Mouse (Mus musculus) gastrocnemius, postnatal 10 days (tissue): ENCODE measurements at regions not wholly inside any gene's neighbourhood (a gene's known extent, or its start where the extent isn't known, plus 50 kb on each side); places are given as distances from the start of the nearest gene placed in this dataset.

ENCODE experiments used
- DNase-seq: peaks from one replicate; pipeline ENCODE4 v3.0.0; 2021; ENCODE audit warnings: mixed read lengths

DNA sequence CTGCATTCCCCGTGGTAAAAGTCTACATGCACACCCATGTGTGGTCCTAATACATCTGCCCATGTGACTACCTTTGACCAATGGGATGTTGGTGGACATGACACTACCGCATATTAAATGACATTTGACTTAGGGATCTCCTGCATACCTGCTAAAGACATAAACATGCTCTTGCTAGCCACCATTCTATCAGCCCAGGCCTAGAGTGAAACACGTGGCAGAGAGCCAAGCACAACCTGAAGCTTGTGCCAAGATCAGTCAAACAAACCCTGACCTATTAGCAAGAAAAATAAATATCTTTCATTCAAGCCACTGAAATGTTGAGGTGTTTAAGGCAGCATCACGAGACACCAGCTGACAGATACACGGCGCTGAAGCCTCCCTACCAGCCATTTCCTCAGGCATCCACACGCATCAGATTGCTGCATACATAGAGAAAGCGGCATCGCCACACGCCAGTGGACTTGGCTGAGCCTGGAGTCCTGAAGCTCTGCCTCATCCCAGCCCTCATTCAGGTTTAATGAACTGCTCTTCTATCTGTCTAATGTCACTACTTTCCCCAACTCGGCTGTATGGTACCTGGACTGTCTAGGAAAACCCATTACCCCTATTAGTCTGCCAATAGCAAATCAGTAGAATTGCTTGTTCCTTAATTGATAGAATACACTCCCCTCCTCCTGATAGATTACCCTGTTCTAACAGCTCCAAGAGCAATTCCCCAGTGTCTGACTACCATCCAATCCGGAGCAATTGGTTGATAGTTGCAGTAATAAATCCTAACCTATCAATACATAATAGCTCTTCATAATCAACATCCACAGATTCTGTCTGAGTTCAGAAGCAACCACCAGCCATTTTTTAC lies 242.8 kb upstream of the Rsrc1 start:
- no peak for DNase-seq

DNA sequence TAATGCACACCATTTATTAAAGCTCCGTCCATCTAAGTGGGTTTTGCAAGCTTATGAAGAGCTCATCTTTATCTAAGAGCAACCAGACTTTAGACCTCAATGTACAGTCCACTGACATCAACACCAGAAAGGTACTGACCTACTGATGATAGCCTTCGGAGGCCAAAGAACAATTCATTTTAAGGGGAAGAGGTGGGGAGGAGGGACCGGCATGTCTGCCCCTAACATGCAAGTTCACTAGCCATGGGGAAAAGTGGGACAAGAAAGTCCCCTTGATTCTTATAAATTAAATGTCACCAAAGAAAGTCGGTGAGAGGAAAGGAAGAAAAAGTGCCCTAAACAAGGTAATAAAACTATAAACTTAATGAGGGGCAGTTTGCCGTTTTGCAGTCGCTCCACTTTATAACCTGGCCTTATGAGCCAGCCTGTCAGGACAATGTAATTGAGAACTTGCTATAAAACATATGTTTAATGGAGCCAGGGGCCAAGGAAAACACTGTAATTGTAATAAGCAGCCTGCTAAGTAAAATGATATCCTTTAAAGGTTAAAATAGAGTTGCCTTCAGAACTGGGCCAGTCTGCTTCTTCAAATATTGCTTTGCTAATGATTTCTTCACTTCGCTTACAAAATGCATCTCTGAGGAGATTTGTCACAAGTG lies 241.7 kb upstream of the Rsrc1 start:
- no peak for DNase-seq

DNA sequence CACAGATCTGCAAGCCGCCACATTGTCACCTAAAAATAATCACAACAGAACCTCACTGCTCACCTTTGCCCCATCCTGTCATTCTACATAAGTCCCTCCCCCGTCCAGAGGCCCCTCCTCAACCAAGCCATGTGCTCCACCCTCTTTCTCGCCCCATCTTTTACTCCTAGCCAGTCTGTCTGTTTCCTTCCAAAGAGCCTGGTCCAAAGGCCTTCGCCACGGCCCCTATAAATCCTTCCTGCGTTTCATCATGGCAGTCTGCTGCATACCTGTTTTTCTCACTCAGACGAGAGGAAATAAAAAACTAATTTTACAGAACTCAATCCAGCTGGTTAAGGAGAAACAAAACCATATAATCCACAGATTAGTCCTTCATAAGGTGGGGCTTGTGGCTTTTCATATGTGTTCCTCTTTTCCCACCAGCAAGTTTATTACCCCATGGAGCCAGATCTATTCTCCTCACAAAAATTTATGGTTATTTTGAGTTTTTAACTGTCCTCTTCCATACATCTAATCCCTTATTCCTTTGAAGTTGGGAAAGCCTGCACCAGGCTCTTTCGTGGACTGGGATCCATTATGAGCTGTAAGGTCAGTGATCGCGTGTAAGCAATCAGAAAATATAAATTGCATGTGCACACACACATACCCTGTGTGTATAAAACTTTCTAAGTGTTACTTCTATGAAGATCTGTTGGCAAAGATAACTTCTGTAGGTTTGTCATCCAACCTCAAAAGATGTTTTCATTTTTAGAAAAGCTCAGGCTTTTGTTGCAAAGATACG lies 236.9 kb upstream of the Rsrc1 start:
- no peak for DNase-seq

DNA sequence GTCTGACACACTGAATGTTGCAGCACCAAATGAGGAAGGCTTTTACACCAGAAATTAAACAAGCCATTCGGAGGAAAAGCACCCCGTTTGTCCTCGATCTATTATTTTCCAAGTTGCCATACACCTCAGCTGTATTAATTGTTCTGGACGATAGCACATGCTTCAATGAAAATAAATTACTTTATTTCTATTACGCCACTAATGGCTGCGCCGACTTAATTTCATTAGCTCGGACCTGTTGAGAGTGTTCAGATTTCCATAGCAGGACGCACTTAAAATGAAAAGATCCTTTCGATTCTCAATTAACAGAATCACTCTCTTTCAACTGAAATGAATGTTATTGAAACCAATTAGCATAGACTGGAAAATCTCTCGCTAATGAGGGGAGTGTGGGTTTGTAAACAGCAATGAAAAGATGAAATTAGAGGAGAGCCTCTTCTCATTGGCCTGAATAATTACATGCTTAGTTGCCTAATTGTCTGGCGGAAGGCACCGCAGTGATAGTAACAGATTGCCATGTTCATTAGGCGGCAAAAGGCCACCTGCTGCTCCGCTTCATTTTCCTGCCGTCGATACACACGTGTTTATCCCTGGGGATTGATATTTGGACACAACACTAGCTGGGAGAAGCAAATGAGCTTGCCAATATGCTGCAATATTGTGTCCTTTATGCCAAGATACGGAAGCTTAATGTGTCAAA lies 234.7 kb upstream of the Rsrc1 start:
- no peak for DNase-seq

DNA sequence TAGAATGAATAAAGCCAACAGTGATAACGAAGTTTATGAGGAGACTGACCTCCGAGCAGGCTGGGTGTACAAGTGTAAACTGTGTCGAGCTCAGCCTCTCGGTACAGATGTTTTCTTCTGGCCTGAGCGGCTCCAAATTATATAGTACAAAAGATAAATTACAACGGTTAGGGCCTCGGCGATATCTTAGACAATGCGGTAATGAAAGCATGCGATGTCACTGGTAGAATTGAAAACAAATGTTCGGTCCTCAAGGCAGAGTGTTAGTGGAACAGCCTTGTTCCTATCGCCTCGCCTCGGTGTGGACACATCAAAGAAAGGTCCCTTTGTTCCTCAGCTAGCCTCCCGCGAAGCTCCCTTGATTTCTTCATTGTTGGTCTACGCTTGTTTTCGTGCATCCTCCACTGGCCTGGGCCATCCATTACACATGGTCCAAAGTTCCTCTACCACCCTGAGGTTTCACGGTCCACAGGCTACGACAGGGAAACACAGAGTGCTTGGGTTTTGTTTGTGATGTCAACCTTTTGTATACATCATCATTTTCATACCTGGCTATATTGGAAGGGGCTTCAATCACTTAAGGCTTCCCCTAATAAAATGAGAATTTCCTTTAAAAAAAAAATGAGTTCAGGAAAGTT lies 234.0 kb upstream of the Rsrc1 start:
- no peak for DNase-seq

DNA sequence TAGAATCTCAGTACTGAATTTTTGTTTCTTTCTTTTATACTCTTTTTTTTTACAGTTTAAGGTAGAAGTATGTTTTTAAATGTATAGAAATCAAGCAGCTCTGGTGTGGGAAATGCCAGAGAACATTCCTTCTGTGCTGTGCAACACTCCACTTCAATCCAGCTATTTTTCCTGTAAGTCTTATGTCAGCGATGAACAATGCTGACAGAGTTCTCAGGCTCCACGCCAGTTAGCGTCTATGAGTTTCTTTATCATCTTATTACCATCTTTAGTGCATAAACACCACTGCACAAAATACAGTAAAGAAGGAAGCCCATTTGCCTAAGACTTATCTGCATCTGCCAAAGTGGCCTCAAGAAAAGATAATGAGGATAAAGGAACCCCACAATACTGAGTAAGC lies 223.0 kb upstream of the Rsrc1 start:
- no peak for DNase-seq

DNA sequence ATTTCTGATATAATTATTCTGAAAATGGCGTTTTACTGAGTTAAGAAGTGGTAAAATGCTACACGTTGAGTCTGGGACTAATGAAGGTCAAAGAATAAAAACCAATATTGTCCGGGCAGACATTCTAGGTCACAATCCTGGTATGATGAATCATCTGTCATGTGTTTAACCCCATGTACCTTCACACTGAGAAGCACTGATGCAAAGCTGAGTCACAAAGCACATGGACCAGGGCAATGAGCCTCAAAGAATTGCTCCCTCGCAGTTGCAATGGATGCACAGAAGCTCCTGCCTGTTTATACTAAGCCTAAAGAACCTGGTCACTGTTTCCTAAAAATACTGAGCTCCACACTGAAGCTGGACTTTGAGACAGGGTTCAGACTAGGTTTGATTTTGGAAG lies 221.3 kb upstream of the Rsrc1 start:
- no peak for DNase-seq

DNA sequence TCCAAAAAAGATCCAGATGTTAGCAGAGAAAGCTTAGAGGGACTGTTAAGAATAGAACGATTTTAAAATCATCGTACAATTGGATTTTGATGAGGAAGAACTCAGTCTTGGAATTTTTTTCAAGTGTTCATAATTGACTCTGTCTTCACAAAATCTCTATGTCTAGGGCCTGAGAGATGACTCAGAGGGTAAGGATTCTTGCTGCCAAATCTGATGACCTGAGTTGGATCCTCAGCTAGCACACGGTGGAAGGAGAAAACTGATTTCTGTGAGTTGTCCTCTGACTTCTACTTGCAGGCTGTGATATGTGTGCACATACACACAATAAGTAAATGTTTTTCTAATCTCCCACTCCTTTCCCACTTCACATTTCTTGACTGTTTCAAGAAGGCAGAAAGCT lies 218.7 kb upstream of the Rsrc1 start:
- no peak for DNase-seq

DNA sequence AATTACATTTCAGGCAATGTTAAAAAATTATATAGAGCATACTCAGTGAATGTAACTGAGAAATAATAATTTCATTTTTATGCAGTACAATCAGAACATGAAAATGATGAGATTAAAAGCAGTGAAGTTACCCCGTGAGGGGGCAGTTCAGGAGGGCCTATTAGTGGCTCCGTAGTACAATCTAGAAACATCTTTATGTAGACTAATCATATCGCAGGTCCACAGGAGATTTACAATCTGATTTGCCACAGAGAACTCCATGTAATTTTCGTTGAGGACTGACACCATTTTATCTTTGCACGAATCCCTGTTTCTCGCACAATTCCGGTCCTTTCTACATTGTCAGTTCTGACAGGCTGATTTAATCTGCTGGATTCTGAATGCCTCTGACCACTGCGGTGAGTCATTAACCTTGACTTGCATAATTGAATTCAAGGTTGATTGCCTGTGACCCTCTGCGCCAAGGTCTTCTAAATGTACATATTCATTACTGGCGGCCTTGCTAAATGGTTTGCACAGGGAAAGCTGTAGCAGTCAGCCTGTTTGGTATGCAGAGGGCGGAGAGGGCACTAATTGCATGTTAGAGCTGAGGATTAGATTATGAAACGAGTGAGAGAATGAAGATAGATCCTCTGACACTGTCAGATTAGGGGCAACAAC lies 183.7 kb upstream of the Rsrc1 start:
- DNase-seq, result no peak

DNA sequence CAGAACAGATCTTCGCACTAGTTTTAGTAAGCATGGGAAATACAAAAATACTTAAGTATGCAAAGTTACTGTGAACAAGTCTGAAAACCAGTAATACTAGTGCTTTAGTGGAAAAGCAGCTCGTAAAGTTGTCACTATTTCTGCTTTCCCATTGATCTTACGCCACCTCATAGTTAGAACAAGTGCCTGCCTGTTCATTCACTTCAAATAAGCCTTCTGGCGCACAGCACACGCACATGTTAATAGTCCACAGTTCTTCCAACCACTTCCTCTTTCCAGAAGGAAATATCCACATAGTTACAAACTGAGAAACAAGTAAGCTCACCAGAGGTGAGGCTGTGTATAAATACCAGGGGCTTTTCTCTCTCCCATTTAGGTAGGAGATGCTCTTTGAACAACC lies 182.9 kb upstream of the Rsrc1 start:
- DNase-seq, result no peak

DNA sequence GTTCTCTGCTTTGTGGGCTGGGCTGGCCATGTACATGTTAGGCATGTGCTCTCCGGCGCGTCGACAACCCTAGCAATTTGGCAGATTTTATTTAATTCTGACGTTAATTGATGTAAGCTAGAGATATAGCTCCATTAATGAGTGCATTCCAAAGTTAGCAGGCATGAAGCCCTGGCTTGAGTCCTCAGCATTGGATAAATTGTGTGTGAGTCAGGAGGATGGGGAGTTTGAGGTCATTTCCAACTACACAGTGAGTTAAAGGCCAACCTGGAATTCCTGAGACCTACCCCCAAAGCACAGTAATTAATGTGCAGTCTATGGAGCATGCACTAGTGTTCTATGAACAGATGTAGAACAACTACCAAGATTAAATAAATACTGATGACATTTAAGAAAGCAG lies 178.7 kb upstream of the Rsrc1 start:
- DNase-seq, result no peak

DNA sequence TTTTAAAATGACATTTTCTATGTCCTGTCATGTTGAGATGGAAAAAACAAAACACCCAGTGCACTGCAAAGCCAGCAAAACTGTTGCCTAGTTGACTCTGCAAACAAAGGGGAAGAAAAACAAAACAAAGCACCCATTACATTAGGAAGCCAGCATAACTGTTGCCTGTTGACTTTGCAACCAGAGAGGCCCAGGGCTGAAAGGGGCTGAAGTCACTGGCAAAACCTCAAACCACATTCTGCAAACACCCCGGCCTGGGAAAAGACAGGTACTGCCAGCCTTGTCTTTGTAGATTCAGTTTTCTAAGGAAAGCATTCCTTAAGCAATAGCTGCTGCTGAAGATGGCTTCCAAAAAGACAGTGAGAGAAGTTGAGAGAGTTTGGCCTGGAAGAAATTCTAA lies 175.0 kb upstream of the Rsrc1 start:
- no peak for DNase-seq

DNA sequence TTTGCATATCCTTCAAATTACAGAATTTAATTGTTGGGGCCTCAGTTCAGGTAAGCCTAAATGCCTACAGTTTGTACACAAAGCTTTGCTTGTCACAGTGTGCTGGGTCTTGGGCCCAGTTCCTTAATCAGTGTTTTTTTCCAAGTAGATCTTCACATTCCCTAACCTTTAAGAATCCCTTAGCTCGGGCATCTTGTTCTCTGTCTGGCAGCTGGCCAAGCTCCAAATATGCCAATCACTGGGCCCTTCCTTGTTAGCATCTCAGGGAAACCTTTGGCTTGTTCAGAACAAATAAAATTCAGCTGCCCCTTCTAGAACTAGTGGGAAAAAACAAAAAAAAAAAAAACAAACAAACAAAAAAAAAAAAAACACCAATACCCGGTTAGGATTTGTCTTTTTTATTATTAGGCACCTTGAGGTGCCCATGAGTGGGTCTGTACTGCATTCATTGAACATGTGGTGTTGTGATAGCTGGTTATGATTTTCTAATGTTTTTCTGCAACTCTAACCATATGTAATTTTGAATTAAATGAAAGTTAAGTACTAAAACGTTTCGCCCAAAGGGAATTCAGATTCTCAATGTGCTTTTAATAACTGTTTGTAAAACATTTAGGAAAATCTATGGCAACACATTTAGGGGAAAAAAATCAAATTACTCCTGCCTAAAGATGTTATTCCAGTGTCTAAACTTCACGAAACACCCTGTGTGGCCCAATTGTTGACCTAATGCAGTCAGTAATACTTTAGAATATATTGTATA lies 168.3 kb upstream of the Rsrc1 start:
- no peak for DNase-seq

DNA sequence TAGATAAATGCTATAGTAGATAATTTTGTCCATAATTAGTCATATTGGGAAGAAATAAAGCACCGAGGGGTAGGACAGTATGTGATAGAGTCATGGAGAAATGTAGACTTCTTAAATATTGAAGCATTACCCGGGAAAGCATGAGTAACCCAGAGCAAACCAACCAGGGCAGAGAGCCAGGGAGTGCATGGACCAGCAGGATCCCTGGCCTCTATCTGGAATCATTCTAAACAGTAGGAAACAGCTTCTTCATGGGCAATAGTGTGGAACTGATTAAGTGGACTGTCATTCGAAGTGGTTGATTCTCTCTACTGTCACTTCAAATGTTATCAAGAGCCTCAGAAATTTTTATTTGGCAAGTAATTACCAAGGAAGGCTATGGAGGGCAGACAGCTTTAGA lies 155.4 kb upstream of the Rsrc1 start:
- DNase-seq, result no peak
